Mouse (Mus musculus) testis, postnatal 10 days (tissue): ENCODE data around the gene Adgre5.
A peak's percentile ranks its signal among the peaks of the same experiment; 100 is the strongest.

Experiments
- DNase-seq: peaks from one replicate; pipeline ENCODE4 v3.0.0; 2021; ENCODE audit warnings: low spot score

The Adgre5 gene

GRCm38 (mm10) chr8:83740976-83741741 lies at the start of gene Adgre5:
Adgre5 (minus strand) TSS chr8:83741326.
- DNase-seq = peak; percentile 72

DNA sequence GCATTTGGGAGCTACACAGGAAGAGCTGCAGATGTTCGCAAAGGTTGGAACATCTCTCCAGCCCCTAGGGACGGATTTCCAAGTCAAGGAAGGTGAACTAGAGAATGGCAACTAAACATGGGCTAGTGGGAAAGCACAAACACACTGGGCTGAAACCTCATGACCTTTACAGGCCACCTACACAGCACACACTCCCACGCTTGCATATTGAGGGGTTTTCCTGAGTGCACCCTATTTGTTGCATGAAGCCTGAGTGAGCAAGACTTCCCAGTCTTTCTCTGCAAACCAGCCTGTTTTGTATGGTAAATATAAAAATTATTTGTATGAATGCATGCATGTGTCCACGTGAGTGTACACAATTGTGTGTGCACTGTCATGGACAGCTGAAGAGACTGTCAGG lies 48.7 kb upstream of the Adgre5 start:
- no peak for DNase-seq

GRCm38 (mm10) chr8:83785046-83785445 lies 43.9 kb upstream of the Adgre5 start:
- no peak for DNase-seq

GRCm38 (mm10) chr8:83782832-83783558 lies 41.9 kb upstream of the Adgre5 start:
- DNase-seq = peak; percentile 93

- DNase-seq = no peak
Measured at GRCm38 (mm10) chr8:83779610-83780009, 38.5 kb upstream of the Adgre5 start.

DNA sequence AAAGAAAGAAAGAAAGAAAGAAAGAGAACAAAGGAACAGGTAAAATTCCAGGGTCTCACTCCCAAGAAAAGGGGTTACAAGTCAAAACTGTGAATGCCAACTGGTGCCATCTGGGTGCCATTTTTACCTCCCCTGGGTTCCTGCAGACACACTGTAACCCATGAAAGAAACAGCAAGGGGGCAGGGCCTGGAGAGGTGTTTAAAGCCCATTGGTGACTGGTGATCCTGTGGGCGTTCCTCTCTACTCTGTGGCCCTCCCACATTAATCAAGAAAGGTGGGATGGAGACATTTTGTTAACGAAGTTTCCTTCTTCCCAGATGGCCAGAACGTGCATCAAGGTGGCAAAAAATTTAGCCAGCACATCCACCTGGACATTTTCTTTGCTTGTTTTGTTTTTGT lies 36.9 kb upstream of the Adgre5 start:
- DNase-seq = no peak

DNA sequence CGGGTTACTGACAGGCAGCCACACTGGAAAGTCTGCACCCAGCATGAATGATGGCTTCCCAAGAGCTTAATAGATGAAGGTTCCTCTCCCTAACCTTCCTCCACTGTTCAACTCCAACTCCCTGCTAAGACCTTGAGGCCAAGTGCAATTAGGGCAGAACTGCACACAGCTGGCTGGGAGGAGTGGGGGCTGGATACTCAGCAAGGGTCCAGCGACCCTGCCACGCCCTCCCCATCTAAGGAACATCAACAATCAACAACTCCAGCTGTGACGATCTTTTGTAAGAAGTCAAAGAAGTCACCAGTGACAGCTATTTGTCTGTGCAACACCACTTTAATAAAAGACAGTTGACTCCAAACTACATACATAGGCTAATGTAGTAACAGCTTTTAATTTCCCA lies 35.5 kb upstream of the Adgre5 start:
- DNase-seq = no peak

DNA sequence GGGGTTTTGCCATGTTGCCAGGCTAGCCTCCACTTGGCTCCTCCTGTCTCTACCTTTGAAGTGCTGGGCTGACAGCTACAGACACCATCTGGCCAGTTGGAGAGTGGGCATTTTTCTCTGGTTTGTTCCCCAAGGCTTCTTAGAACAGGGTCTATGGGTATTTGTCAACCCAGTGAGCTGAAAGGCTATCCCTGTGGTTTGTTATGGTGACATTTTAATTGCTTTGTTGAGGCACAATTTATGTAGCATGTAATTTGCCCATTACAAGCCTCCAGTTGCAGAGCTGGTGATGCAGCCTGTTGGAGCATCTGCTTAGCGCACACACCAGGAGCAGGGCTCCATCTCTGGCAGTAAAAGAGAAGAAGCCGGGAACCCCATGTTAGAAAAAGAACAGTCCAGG lies 33.1 kb upstream of the Adgre5 start:
- DNase-seq = no peak

DNA sequence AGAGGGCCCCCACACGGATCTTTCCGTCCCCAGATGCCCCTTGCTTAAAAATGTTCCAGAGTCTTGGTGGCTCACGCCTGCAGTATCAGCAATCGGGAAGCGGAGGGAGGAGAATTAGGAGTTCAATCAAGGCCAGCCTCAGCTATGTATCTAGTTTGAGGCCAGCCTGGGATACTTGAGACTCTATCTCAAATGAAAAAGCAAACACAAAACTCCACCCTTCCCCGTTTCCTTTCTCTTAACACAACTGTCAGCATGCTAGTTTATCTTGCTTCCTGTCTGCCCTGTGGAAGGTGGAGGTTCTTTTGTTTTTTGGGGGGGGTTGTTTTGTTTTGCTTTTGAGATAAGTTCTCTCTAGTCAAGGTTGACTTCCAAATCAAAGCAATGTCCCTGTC lies 32.3 kb upstream of the Adgre5 start:
- no peak for DNase-seq

- no peak for DNase-seq
Measured at GRCm38 (mm10) chr8:83772701-83773451, 31.8 kb upstream of the Adgre5 start.

DNA sequence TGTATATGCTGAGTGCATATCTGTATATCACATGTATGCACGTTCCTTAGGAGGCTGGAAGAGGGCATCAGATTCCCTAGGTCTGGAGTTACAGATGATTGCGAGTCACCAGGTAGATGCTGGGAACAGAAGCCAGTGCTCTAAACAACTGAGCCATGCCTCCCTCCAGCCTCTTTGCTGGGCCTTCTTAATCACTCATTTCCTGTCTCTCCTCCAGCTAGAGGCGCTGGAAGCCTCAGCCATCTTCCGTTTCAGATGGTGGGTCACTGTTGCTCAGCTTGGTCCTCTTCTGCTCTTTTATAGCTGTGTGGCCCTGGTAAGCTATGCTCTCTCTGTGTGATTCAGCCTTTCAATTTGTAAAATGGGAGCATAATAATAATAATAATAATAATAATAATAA lies 30.7 kb upstream of the Adgre5 start:
- no peak for DNase-seq

- no peak for DNase-seq
Measured at GRCm38 (mm10) chr8:83770669-83771068, 29.5 kb upstream of the Adgre5 start.

GRCm38 (mm10) chr8:83769720-83770119 lies 28.6 kb upstream of the Adgre5 start:
- DNase-seq = no peak

GRCm38 (mm10) chr8:83768526-83768925 lies 27.4 kb upstream of the Adgre5 start:
- DNase-seq = no peak

- no peak for DNase-seq
Measured at GRCm38 (mm10) chr8:83767442-83767841, 26.3 kb upstream of the Adgre5 start.

DNA sequence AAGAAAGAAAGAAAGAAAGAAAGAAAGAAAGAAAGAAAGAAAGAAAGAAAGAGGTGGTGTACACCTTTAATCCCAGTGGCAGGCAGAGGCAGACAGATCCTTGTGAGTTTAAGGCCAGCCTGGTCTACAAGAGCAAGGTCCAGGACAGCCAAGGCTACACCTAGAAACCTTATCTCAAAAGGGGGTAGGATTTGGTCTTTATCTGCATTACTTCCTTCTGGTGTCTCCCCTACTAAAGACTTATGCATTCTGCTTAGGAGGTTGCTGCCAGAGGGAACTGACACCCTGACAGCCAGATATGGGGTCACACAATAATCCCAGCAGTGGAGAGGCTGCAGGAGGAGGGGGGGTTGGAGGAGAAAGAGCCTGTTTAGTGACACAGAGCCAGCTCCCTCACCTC lies 24.5 kb upstream of the Adgre5 start:
- no peak for DNase-seq

GRCm38 (mm10) chr8:83764717-83765116 lies 23.6 kb upstream of the Adgre5 start:
- DNase-seq = no peak

DNA sequence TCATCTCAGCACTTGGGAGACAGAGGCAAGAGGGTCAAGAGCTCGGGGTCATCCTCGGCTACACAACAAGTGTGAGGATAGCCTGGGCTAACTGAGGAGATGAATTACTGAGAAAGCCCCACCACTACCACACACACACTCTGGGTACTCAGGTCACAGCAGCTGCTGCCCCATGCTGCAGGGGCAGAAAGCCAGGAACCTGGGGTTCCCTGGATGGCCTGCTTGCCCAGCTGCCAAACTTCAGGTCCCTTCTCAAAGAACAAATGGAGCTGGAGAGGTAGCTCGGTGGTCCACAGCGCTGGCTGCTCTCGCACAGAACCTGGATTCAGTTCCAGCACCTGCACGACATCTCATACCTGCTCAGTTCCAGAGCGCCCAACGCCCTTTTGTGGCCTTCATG lies 23.0 kb upstream of the Adgre5 start:
- no peak for DNase-seq

DNA sequence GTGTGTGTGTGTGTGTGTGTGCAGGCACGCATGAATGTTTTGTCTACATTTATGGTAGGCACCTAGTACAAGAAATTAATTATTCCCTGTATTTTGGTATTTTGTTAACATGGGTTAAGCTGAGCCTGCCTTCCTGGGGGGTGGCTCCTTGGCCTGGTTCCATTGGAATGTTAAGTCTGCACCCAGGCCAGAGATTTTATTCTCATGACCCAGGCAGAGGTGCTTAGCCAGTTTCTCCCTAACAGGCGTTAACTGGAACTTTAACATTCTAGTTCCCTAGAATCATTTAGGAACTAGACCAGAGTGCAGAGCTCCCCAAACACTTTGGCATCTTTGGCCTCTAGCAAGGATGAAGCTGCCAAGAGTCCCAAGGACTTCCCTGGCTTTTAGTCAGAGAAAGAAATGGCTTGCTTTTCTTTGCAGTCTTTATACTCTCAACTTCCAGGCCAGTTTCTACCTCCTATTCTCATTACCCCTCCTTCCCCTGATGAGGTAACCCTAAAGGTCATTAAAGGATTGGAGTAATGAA lies 18.2 kb upstream of the Adgre5 start:
- DNase-seq = no peak

GRCm38 (mm10) chr8:83758298-83758697 lies 17.2 kb upstream of the Adgre5 start:
- DNase-seq = no peak

GRCm38 (mm10) chr8:83757084-83757607 lies 16.0 kb upstream of the Adgre5 start:
- no peak for DNase-seq

DNA sequence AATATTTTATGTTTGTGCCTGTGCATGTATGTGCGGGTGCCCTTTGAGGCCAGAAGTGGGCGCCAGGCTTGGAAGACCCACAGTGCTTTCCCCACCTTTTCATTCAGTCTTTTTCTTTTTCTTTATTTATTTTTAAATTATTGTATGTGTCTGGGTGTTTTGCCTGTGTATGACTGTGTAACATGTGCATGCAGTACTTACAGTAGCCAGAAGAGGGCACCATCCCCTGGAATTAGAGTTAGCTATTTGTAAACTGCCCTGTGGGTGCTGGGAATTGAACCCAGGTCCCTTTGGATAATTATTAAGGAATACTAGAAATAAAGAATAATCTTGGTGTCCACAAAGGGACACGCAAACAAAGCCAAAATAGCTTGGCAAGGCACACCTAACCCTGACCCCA lies 15.1 kb upstream of the Adgre5 start:
- peak; percentile 59 for DNase-seq
